Mouse (Mus musculus): ENCODE data around the gene Ogdhl. TPM values are rescaled to one million over a fixed set of nuclear protein-coding genes. Genes with fewer than 3 reads are reported as not detected.
"Not testable (repeated sequence)": the region's sequence is repeated elsewhere in the genome, so short reads cannot be mapped to it uniquely, and the experiment has no call there.

Ogdhl gene
- polyA plus RNA-seq, 1 experiment = 3.7 TPM

DNA sequence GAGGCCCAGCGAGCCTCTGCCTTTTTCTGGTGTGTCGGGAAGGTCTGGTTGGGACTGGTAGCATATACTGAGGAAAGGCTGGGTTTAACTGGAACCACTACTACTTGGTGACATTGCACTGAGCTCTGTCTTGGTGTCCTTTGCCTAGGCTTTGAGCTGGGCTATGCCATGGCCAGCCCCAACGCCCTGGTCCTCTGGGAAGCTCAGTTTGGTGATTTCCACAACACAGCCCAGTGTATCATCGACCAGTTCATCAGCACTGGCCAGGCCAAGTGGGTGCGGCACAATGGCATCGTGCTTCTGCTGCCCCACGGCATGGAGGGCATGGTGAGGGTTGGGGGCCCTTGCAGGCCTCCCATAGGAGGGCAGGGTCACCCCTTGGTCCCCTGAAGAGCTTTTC is 22.4 kb downstream of the Ogdhl start:
- no peaks in the 10 kb centered on the region for H3K79me2 ChIP-seq (ENCODE audit: control insufficient read depth, insufficient read depth)
- no peaks in the 10 kb centered on the region for H3K36me3 ChIP-seq (ENCODE audit: control insufficient read depth, insufficient read depth)
- H3K4me3 ChIP-seq = no peak overlapping the region
- no peak overlapping the region for H3K4me2 ChIP-seq (ENCODE audit: low read depth)
- TF ChIP-seq CEBPB (IDR thresholded peaks at IDR 0.05; ENCODE audit: insufficient read depth, poor library complexity, severe bottlenecking) (no peak), POLR2AphosphoS2 (IDR thresholded peaks at IDR 0.05; ENCODE audit: insufficient read length, low read depth) (no peak), REST (IDR thresholded peaks at IDR 0.05; ENCODE audit: insufficient read depth, insufficient read length) (no peak), USF1 (IDR thresholded peaks at IDR 0.05; ENCODE audit: low read depth) (no peak), TCF12 (IDR thresholded peaks at IDR 0.05; ENCODE audit: insufficient read depth, poor library complexity, severe bottlenecking) (no peak), MYOD1 (IDR thresholded peaks at IDR 0.05; ENCODE audit: control insufficient read depth in 1 of 3, insufficient read length in 2 of 3, low read depth in 2 of 3) (no peak)
- no peak overlapping the region for H3ac ChIP-seq (ENCODE audit: control insufficient read depth, insufficient read length)
- no peaks in the 10 kb centered on the region for H3K27me3 ChIP-seq (ENCODE audit: control insufficient read depth, insufficient read depth, insufficient read length)

DNA sequence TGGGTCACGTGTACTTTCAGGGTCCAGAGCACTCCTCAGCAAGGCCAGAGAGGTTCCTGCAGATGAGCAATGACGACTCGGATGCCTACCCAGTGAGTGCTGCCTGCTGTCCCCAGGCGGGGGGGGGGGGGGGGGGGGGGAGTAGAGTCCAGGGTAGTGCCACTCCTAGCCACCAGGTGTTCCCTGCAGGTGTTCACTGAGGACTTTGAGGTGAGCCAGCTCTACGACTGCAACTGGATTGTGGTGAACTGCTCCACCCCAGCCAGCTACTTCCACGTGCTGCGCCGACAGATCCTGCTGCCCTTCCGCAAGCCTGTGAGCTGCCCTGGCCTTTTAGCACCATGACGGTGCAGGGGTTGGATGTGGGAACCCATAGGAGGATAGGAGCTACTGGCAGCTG is 22.9 kb downstream of the Ogdhl start:
- Histone ChIP-seq H3K4me3 (no peak overlapping the region), H3K36me3 (ENCODE audit: control insufficient read depth, insufficient read depth) (no peaks in the 10 kb centered on the region), H3K27me3 (ENCODE audit: control insufficient read depth, insufficient read depth, insufficient read length) (no peaks in the 10 kb centered on the region), H3K79me2 (ENCODE audit: control insufficient read depth, insufficient read depth) (no peaks in the 10 kb centered on the region), H3K4me2 (ENCODE audit: low read depth) (no peak overlapping the region), H3ac (ENCODE audit: control insufficient read depth, insufficient read length) (no peak overlapping the region)
- TF ChIP-seq SRF (IDR thresholded peaks at IDR 0.05; ENCODE audit: control insufficient read depth, insufficient read length, low read depth) (no peak), E2F4 (IDR thresholded peaks at IDR 0.05; ENCODE audit: insufficient read depth) (no peak), MYOD1 (IDR thresholded peaks at IDR 0.05; ENCODE audit: control insufficient read depth in 1 of 3, insufficient read length in 2 of 3, low read depth in 2 of 3) (no peak), USF1 (IDR thresholded peaks at IDR 0.05; ENCODE audit: low read depth) (no peak), MAX (IDR thresholded peaks at IDR 0.05; ENCODE audit: low read depth) (no peak), TCF12 (IDR thresholded peaks at IDR 0.05; ENCODE audit: insufficient read depth, poor library complexity, severe bottlenecking) (no peak)

DNA sequence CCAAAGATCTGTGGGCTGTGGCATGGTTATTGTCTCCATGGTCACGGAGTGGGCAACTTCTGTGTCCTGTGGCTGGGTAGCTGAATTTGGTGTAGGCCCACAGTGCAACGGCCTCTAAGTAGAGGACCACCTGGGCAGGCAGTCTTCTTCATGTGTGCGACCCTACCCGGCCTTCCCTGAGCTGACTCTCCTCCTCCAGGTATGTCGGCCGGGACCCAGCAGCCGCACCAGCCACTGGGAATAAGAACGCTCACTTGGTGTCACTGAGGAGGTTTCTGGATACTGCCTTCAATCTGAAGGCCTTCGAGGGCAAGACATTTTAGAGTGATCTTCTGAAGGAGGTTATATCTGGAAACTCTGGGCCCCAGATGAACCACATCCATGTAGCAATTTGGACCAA is 25.5 kb downstream of the Ogdhl start:
- no peak for TF ChIP-seq TCF3 (IDR thresholded peaks at IDR 0.05; ENCODE audit: insufficient read length, low read depth)
- TF ChIP-seq USF1 (IDR thresholded peaks at IDR 0.05; ENCODE audit: low read depth) = no peak
- no peak for TF ChIP-seq MAX (IDR thresholded peaks at IDR 0.05; ENCODE audit: low read depth)
- no peak for TF ChIP-seq CEBPB (IDR thresholded peaks at IDR 0.05; ENCODE audit: insufficient read depth, poor library complexity, severe bottlenecking)
- TF ChIP-seq SRF (IDR thresholded peaks at IDR 0.05; ENCODE audit: control insufficient read depth, insufficient read length, low read depth) = no peak
- TF ChIP-seq TCF12 (IDR thresholded peaks at IDR 0.05; ENCODE audit: insufficient read depth, poor library complexity, severe bottlenecking) = no peak
- TF ChIP-seq REST (IDR thresholded peaks at IDR 0.05; ENCODE audit: insufficient read depth, insufficient read length) = no peak
- no peak for TF ChIP-seq MYOG (IDR thresholded peaks at IDR 0.05; ENCODE audit: control insufficient read depth in 1 of 3, insufficient read depth in 1 of 3, insufficient read length in 2 of 3, low read depth in 2 of 3)
- TF ChIP-seq POLR2A (IDR thresholded peaks at IDR 0.05; ENCODE audit: insufficient read length, low read depth) = no peak
- TF ChIP-seq MYOD1 (IDR thresholded peaks at IDR 0.05; ENCODE audit: control insufficient read depth in 1 of 3, insufficient read length in 2 of 3, low read depth in 2 of 3) = no peak
- no peak for TF ChIP-seq POLR2AphosphoS2 (IDR thresholded peaks at IDR 0.05; ENCODE audit: insufficient read length, low read depth)
- no peak for TF ChIP-seq E2F4 (IDR thresholded peaks at IDR 0.05; ENCODE audit: insufficient read depth)

DNA sequence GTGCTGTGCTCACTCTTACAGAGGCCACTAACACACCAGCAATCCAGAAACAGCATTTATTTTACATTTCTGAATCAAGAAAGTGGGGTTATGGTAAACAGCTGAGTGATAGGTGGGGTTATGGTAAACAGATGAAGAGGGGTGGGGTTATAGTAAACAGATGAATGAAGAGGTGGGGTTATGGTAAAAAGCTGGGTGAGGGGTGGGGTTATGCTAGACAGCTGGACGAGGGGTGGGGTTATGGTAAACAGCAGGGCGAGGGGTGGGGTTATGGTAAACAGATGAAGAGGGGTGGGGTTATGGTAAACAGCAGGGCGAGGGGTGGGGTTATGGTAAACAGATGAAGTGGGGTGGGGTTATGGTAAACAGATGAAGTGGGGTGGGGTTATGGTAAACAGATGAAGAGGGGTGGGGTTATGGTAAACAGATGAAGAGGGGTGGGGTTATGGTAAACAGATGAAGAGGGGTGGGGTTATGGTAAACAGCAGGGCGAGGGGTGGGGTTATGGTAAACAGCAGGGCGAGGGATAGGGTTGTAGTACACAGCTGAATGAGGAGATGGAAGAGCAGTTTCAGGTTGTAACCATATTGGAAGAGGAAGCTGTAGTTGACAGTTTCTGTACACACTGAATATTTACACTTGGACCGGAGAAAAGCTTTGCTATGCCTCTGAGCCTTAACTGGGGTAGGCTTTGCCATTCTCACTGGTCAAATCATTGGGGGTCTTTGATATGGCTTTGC is 29.5 kb downstream of the Ogdhl start:
- H3ac ChIP-seq (ENCODE audit: control insufficient read depth, insufficient read length); H3K27me3 ChIP-seq (ENCODE audit: control insufficient read depth, insufficient read depth, insufficient read length); H3K4me3 ChIP-seq; H3K36me3 ChIP-seq (ENCODE audit: control insufficient read depth, insufficient read depth); H3K79me2 ChIP-seq (ENCODE audit: control insufficient read depth, insufficient read depth); H3K4me2 ChIP-seq (ENCODE audit: low read depth): not testable (repeated sequence)

More for the DNA sequence above, 25.5 kb downstream of the Ogdhl start:
- Histone ChIP-seq H3K4me2 (ENCODE audit: low read depth) (no peak overlapping the region), H3K79me2 (ENCODE audit: control insufficient read depth, insufficient read depth) (no peaks in the 10 kb centered on the region), H3K36me3 (ENCODE audit: control insufficient read depth, insufficient read depth) (no peaks in the 10 kb centered on the region), H3K27me3 (ENCODE audit: control insufficient read depth, insufficient read depth, insufficient read length) (no peaks in the 10 kb centered on the region), H3ac (ENCODE audit: control insufficient read depth, insufficient read length) (no peak overlapping the region), H3K4me3 (no peak overlapping the region)

DNA sequence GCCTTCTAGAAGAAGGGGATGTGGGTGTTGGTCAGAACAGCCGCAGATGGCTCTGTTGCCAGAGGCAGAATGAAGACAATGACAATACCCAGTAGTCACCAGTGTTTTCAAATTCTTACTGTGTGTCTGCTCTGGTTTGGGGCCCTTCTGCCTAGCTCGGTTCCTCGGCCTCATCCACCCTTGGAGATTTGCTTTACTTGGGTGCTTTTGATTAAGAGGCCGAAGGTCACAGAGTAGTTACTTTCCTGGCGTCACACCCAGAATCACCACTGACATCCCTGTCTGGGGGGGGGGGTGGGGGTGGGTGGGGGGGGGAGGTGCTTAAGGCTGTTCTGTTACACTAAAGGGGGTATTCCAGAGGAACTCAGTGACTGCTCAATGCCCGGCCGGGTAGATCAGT is 42.5 kb downstream of the Ogdhl start:
- TF ChIP-seq MYOD1 (IDR thresholded peaks at IDR 0.05; ENCODE audit: control insufficient read depth in 1 of 3, insufficient read length in 2 of 3, low read depth in 2 of 3) = no peak
- TF ChIP-seq MYOG (IDR thresholded peaks at IDR 0.05; ENCODE audit: control insufficient read depth in 1 of 3, insufficient read depth in 1 of 3, insufficient read length in 2 of 3, low read depth in 2 of 3) = no peak
- TF ChIP-seq TCF12 (IDR thresholded peaks at IDR 0.05; ENCODE audit: insufficient read depth, poor library complexity, severe bottlenecking) = no peak
- no peak for TF ChIP-seq POLR2A (IDR thresholded peaks at IDR 0.05; ENCODE audit: insufficient read length, low read depth)
- no peak for TF ChIP-seq E2F4 (IDR thresholded peaks at IDR 0.05; ENCODE audit: insufficient read depth)
- TF ChIP-seq POLR2AphosphoS2 (IDR thresholded peaks at IDR 0.05; ENCODE audit: insufficient read length, low read depth) = no peak
- TF ChIP-seq CEBPB (IDR thresholded peaks at IDR 0.05; ENCODE audit: insufficient read depth, poor library complexity, severe bottlenecking) = no peak
- no peak for TF ChIP-seq MAX (IDR thresholded peaks at IDR 0.05; ENCODE audit: low read depth)
- TF ChIP-seq SRF (IDR thresholded peaks at IDR 0.05; ENCODE audit: control insufficient read depth, insufficient read length, low read depth) = no peak
- no peak for TF ChIP-seq REST (IDR thresholded peaks at IDR 0.05; ENCODE audit: insufficient read depth, insufficient read length)
- TF ChIP-seq USF1 (IDR thresholded peaks at IDR 0.05; ENCODE audit: low read depth) = no peak
- no peak for TF ChIP-seq TCF3 (IDR thresholded peaks at IDR 0.05; ENCODE audit: insufficient read length, low read depth)
- no peak overlapping the region for H3K4me2 ChIP-seq (ENCODE audit: low read depth)

More for the DNA sequence above, 42.5 kb downstream of the Ogdhl start:
- peaks cover 5% of the 10 kb centered on the region for H3K27me3 ChIP-seq (ENCODE audit: control insufficient read depth, insufficient read depth, insufficient read length)
- no peaks in the 10 kb centered on the region for H3K79me2 ChIP-seq (ENCODE audit: control insufficient read depth, insufficient read depth)
- H3ac ChIP-seq (ENCODE audit: control insufficient read depth, insufficient read length) = no peak overlapping the region
- H3K4me3 ChIP-seq = no peak overlapping the region
- no peaks in the 10 kb centered on the region for H3K36me3 ChIP-seq (ENCODE audit: control insufficient read depth, insufficient read depth)

Measured in myocyte (in vitro differentiated cells).